Mouse (Mus musculus) heart, postnatal 10 days (tissue): ENCODE results near the gene Kxd1. TPM values are rescaled to one million over a fixed set of nuclear protein-coding genes. Genes with fewer than 3 reads are reported as not detected.

Experiments used
- DNase-seq, 2 experiments: peaks; one replicate each; pipeline ENCODE4 v3.0.0; 2021
- intact Hi-C: fragments of 180-260 bp; cut with DNase I; formaldehyde crosslinking; loops from one replicate; pipeline ENCODE4 v1.15.1; 2025
- total RNA-seq, 2 experiments: library from RNA; stranded (reverse); gene quantifications; 2 replicates each; pipeline ENCODE4 v1.2.3; 2021

Kxd1 gene
- 10 to 100 TPM; 79.5 to 81.3 TPM for total RNA-seq

DNA sequence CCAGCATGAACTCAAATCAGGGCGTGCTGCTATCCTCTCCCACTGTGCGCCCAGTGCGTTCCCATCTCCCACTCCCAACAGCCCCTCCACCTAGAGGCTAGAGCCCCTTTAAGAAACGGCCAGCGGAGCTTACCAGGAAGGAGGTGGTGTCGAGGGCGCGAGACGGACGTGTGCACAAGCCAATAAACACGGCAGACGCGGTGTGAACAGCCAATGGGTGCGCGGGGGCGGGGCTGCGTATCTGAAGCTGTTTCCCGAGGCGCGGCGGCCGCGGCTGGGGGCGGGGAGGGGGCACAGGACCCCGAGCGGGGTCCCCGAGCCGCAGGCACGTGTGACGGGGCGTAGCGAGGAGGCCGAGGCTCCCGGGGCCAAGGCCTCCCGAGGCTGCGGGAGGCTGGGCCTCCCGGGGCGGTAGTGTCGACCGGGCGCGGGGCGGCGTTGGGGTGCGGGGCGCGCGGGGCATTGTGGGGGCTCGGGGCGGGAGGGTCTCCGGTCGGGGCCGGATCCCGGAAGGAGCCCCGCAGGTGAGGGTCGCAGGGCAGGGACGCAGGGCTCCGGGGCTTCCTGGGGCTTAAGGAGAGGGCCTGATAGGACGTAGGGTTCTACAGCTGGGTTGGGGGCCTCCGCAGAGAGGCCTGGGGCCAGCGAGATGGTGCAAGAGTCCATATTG is at the start of gene Kxd1, which contains the start of gene Fkbp8:
TSS of gene Kxd1 (minus strand) at position 445 of the 670 bp plus-strand sequence.
TSS of gene Fkbp8 (plus strand) at position 213 of the 670 bp plus-strand sequence.
- intact Hi-C loops = no loop called here
- peak; percentile 99 for DNase-seq

DNA sequence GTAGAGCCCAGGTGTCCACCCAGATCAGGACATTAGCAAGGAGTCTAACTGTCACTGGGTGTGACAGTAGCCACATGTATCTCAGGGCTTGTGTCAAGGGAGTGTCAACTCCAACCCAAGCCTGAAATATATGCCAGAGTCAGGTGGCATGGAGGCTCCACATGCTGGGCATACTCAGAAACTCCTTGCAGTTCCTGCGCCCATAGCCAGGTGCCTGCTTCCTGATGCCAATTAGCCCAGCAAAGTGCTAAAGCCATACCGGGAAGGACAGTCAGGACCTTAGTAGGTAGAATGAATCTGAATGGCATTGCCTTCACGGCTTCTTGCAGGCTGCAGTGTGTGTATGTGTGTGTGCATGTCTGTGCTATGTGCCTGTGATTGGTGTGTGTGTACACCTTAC is 49.5 kb upstream of the Kxd1 start:
- intact Hi-C loops = no loop called here
- DNase-seq = no peak

DNA sequence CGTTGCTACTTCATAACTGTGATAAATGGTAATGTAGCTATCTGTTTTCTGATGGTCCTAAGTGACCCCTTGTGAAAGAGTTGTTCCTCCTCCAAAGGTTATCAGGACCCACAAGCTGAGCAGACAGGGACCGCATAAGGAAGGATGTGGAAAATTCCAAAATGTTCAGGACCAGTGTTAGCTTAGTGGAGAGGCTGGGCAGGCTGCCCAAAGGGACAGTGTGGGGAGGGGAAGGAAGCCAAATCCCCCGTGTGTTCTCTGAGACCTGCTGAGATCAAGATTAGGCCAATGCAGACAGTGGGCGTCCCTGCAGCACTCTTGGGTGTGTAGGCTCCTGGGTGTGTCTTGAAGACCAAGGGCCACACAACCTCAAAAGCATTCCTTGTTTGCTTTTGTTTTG is 47.2 kb upstream of the Kxd1 start:
- intact Hi-C loops = no loop called here
- DNase-seq = peak; percentile 61 to 68

DNA sequence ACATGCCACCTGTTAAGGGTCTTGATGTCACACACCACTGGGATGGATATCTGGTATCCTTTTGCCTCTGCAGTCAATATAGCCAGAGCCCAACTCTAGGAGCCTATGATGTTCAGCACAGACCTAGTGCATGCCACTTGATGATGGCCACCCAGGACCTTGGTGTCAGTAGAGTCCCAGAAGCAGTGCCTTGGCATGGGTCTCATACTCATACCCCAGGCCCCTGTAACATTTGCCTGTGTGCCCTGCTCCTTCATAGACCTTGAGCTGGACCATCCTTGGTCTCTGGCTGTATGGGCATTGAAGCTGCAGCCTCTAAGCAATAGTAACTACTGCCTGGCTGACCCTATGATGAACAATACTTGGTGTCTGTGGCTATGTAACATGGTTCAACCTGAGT is 46.5 kb upstream of the Kxd1 start:
- DNase-seq = no peak
- intact Hi-C loops = no loop called here

DNA sequence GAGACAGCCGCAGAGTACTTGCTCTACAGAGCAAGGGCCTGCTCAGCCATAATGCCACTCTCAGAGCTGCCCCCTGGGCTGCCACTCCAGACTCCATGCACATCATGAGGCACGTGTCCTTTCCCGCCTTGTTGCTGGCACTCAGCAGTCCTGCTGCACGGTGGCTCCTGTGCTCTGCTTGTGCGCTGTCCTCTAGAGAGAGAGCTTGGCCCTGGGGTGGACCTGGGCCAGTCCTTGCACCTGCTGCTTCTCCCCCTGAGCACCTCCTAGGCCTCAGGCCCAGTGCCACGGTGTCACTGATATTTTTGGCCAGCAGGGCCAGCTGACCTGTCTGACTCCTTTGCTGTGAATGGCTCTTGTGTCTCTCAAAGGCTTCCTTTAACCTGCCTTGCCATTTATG is 43.2 kb upstream of the Kxd1 start:
- intact Hi-C loops = no loop called here

DNA sequence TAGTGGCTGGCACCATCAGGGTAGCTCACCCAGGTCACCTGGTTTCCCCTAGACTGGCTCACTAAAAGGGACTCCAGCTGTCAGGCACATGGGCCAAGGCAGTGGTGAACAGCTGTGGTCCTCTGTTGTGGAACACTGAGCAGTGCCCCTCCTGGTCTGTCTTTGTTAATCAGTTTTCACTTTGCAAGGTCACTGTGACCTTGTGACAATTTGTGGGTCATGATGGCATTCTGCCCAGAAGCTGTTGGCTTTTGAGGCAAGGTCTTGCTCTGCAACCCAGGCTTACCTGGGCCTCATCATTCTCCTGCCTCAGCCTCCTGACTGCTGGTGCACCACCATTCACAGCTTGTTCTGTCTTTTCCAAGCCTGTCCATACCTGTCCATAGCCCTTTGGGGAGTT is 42.6 kb upstream of the Kxd1 start:
- intact Hi-C loops = no loop called here
- DNase-seq = no peak

More for the DNA sequence above, 43.2 kb upstream of the Kxd1 start:
- peak; percentile 76 to 85 for DNase-seq

DNA sequence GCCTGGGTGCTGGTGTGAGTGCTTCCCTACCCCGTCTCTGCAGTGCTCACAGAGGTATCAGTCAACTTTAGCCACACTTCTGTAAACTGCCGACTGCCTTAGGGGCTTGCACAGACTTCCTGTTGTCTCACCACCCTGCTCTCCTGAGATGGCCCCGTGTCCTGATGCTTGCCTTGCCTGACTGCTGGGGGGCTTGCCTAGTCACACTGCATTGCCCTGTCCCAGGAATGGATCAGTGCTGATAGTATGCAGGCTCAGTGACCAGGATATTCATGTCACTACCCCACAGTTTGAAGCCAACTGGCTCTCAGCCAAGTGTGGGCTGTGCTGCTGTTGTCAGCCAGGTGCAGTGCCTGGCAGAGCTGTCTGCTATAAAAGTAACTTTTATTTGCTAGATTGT is 37.8 kb upstream of the Kxd1 start:
- peak; percentile 66 to 75 for DNase-seq
- intact Hi-C loops = no loop called here

DNA sequence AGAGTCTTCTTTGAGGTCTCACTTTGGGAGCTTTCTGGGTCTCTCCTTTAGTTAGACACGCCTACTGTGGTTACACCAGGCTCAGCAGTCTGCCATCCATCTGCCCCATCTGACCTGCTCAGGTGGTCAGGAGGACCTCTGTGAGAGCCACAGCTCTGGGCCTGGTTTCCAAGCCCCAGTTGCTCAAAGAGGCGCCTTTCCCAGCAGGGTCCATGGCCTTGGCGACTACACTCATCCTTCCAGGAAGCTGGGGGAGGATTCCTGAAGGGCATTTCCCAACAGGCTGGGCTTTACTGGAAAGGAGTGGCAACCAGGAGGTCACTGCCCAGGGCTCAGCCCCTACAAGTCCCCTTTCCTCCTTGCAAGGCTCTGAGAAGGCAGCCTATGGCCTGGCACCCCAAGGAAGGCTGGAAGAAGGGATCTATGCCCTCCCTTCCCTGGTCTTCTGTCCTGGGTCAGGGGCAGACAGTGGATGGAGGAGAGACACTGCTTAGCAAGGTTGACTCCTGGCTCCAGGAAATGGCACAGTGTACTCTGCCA is 37.0 kb upstream of the Kxd1 start:
- intact Hi-C loops = no loop called here
- no peak for DNase-seq

DNA sequence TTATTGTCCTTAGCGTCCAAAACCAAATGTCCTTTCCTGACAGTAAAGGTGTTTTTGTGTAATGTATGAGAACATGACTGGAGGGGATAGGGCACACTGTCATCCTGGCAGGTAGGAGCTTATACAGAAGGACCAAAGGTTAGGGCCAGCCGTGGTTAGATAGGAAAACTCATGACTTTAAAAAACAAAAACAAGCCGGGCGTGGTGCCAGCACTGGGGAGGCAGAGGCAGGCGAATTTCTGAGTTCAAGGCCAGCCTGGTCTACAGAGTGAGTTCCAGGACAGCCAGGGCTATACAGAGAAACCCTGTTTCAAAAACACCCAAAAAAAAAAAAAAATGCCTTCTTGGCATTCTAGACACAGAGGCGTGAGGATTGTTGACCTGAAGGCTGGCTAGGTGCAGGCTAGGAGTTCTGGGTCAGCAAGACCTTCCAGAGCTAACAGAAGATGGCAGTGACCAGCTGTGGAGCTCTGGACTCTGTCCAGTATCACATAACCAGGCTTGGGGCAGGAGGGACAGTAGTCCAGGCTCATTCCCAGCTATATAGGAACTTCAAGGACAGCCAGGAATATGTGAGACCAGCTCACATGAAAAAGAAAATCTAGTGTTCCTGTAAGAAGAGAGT is 36.1 kb upstream of the Kxd1 start:
- intact Hi-C loops = no loop called here
- no peak for DNase-seq

DNA sequence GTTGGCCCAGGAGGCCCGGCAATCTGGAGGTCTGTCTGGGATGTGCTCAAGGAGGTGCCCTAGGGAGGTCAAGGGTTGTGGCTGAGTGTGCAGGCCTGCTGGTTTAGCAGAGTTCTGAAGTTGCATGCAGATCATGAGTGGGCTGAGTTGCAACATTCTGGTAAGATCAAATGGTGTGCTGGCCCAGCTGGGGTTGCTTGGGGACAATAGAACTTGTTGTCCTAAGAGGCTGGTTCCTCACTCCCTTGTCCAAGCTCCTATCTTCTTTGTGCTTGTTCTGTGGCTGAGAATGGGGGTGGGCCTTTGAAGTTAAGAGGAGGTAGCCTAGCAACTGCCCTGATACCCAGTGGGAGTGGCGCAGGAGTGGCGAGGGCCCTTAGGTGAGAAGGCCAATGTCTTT is 35.0 kb upstream of the Kxd1 start:
- intact Hi-C loops = no loop called here
- DNase-seq = peak in 1 of 2 experiments; percentile 56

DNA sequence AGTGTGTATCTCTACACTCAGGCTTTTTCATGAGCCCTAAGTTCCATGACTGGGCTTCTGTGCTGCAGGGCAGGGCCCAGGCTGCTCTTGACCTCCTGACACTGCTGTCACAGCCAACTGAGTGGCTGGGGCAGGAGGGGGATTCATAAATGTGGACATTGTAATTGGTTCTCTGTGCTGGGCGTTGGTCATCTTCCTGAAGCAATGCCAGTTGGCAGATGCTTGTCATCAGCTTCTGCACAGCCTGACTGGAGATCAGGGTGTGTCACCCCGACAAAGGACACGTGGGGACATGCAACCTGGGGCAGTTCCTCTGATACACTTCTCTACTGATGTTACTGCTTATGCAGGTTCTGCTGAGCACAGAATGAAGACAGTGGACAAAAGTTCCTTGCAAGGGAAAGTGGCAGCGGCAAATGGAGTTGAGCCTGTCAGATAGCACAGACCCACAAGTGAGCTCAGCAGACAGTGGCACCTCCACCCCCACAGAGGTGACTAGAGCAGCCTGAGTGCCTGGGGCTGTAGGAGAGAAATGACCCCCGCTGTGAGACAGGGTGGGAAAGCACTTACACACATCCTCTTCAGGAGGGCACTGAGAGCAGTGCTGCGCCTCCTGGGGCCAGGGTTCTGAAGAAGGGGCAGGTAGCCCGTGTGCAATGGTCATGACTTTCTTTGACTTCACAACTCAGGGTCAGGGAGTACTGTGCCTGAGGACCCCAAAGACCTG is 34.2 kb upstream of the Kxd1 start:
- intact Hi-C loops = no loop called here
- peak; percentile 79 to 82 for DNase-seq

DNA sequence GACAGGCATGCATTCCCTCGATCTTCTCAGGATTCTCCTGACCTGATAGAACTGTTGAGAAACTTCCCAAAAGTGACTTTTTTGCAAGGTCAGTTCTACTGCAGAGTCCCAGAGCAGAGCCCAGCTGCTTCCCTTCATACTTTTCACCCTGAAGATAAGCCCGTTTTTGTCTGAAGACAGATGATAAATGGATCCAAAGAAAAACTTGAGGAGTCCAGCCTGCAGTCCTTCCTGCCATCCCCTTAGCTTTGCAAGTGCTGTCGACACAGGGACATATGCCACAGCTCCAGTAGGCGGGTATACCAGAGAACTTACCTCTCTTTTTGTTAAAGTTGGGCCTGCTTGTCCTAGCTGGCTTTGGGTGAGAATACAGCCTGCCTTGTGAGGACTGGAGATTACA is 33.6 kb upstream of the Kxd1 start:
- peak; percentile 40 to 42 for DNase-seq
- intact Hi-C loops = no loop called here

DNA sequence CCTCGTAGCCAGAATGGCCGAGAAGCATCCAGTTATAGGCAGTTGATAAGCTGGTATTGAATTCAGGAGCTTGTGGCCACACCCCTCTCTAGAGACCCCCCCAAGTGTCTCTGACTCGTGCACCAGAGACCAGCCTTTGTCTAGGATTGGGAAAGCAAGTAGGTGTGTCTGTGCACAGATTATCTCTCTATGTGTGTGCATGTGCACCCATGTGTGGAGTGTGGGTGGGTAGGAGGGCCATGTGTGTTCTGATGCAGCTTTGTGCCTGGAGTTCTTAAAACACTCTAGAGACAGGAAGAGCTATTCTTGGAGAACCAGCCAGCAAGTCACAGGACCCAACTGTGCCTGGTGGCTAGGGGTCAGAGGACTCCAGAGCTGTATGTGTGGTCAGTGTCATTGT is 32.8 kb upstream of the Kxd1 start:
- peak in 1 of 2 experiments; percentile 40 for DNase-seq
- intact Hi-C loops = loop anchor here (1.0 kb wide), 1 partner anchor 25 kb away; no protein-coding TSS in a partner anchor

DNA sequence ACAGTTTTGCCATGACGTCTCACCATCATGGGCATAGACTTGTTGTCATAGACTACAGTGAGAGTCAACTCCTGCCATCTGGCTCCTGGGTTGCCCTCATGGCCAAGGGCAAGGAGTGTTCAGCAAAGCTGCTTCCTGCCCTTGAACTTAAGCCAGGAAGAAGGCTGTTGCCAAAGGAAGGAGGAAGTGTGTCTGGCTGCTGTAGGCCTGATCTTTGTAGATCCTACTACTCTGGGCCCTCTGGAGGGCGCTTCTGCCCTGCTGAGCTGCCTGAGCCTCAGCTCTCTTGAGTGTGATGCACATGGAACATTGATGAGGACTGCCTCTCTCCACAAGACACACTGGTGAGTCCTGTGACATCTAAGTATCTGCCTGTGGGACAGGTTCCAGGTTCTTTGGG is 32.3 kb upstream of the Kxd1 start:
- intact Hi-C loops = loop anchor here (1.0 kb wide), 1 partner anchor 25 kb away; no protein-coding TSS in a partner anchor

DNA sequence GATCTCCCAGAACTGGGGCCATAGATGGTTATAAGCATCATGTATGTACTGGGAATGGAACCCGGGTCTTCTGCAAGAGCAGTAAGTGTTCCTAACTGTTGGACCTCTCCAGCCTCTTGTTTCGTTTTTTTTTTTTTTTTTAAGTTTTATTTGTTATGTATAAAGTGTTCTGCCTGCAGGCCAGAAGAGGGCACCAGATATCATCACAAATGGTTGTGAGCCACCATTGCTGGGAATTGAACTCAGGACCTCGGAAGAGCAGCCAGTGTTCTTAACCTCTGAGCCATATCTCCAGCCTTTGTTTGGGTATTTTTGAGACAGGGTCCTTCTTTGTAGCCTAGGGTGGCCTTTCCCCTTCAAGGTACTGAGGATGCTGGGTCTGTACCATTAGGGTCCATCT is 31.2 kb upstream of the Kxd1 start:
- intact Hi-C loops = no loop called here
- no peak for DNase-seq

More for the DNA sequence above, 32.3 kb upstream of the Kxd1 start:
- peak; percentile 79 for DNase-seq

DNA sequence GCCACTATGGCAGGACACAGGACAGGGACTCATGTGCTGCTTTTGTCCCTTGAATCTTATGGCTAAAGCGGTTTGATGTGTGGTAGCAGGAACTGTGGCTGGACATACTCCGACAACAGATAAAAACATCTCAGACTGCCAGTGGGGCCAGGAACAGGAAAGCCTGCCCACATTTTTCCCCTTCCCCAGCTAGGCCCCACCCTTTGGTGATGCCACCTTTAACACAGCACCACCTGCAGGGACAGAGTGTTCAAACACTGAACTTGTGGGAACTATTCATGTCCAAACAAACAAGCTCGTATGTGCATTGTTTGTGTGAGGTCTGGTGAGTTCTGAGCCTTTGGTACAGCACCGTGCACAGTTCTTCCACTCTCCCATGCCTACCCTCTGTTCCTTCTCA is 30.6 kb upstream of the Kxd1 start:
- DNase-seq = peak; percentile 61 to 65
- intact Hi-C loops = no loop called here

DNA sequence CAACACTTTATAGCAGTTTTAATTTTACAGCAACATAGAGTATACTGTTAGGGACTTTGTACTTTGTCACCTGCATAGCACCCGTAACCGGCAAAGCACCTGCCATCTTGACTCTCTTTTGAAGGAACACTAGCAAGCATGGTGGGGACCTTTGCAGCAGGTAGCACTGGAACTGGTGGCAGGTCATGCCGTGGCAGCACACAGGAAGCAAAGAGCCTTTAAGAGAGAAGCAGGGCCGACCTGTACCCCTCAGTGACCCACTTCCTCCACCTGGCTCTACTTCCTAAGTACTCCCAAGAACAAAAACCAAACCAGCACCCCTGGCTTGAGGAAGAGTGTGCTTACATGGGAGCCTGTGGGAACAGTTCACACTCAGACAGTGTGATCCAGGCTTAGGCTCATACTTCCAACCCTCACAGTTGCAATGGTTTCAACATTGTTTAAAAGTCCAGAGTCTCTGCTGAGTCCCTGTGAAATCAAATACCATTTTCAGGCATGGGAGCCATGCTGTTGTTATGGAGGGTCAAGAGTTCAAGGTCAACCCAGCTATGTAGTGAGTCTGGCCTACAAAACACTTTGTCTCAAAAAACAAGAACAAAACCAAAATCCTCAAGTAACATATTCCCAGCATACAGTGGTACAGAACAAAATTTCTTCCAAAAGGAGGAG is 27.5 kb upstream of the Kxd1 start:
- DNase-seq = no peak
- intact Hi-C loops = no loop called here

DNA sequence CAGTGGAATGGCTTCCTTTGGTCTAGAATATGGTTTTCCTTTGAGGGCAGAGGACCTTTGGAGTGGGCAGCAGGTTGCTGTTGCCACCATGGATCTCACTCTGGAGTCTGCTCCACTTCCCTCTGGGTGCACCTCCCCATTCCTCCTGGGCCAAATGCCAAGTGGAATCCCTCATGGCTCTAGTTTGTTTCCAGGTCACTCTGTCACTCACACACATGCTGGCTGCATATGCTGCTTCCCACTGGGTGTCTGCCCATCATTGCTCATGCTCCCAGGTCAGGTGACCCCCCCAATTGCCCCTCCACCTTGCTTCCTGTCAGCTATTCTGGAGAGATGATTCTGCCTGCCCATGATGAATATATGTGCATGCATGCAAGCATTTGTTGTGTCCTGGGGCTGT is 26.0 kb upstream of the Kxd1 start:
- peak; percentile 88 to 89 for DNase-seq
- intact Hi-C loops = no loop called here

DNA sequence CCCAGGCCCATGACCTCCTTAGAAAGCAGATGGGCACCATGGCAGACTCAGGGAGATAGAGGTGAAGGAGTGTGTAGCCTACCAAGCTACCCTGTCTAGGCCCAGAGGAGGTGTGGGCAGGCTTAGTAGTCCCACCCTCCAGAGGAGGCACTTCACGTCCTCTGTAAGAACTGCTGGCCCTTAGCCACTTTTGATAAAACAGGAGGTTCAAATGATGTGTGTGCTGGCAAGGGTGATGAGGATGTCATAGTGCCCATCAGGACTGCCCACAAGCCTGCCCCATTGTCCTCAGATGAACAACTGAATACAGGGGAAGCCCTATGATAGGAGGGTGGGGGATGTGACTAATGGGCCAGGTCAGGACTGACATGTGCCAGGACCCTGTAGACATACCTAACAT is 25.1 kb upstream of the Kxd1 start:
- DNase-seq = peak; percentile 70

DNA sequence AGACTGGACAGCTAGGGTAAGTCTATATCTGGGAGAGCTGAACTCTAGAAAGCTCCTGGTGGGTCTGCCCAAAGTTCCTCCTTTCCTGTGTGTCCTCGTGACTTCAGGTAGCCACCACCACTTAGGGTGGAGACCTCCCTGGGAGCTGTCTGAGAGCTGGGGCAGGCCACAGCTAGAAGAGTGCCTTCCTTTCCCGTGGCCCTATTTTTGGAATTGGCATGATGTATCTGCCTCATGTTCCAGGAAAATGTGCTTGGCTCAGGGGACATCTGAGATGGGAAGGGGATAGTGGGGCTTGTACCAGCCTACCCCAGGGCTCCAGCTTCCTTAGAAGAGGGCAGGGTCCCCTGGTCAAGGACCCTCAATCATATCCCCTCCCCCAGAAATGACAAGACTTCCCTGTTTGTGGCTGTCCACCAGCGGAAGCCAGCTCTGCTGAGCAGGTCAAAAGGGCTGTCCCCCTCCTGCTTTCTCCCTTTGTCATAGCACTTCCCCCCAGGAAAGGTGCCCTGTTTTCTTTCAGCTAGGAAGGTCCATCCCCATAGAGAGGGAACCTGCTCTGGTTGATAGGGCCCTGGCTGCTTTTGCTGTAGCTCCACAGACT is 23.9 kb upstream of the Kxd1 start:
- intact Hi-C loops = no loop called here
- DNase-seq = peak; percentile 60 to 73

More for the DNA sequence above, 25.1 kb upstream of the Kxd1 start:
- intact Hi-C loops = no loop called here
